ENCODE assay signal across 13 mouse cellular contexts in the genomic region with DNA sequence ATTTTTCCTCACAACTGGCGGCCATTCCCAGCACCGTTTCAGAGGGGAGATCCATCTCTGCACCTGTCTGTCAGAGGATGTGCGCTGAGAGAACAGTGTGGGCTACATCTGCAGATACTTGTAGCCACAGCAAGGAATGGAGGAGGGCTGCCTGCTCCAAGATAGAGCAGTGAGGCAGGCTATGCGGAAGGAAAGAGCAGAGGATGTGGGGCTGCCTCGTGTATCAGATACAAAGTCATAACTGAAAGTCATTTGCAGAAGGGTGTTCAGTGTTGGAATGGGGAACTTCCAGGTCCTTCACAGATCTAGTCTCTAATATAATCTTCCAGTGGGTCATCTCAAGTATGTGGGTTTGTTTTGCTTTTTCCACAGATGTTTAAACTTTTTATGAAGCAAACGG.
"Had no signal": no experiment of that assay in that cellular context is flagged by ENCODE, and none has a peak within 500 bp of the region (broad histone marks: within the 10 kb centered on the region; RNA-seq: fewer than 3 reads in every experiment).

No protein-coding gene starts in this region.

- ATAC-seq: midbrain, embryonic 15.5 days had no signal

- DNase-seq: kidney, adult 18-20 months; kidney, adult 9 months; kidney, postnatal 14 days; kidney, postnatal 4 days; liver, embryonic 13.5 days; lung, adult 2 months; lung, postnatal 14 days; lung, postnatal 4 days; thymus, adult 18-20 months; thymus, postnatal 36 days had no signal

- H3K9ac ChIP-seq: liver, embryonic 13.5 days; midbrain, embryonic 12.5 days; midbrain, embryonic 15.5 days had no signal

- H3K9me3 ChIP-seq: liver, embryonic 13.5 days; midbrain, embryonic 12.5 days; midbrain, embryonic 15.5 days had no signal

- H3K4me2 ChIP-seq: liver, embryonic 13.5 days; midbrain, embryonic 12.5 days; midbrain, embryonic 15.5 days had no signal

- H3K4me3 ChIP-seq: left cerebral cortex, adult 2 months; liver, embryonic 13.5 days; midbrain, embryonic 12.5 days; midbrain, embryonic 15.5 days had no signal

- H3K36me3 ChIP-seq: liver, embryonic 13.5 days; midbrain, embryonic 12.5 days; midbrain, embryonic 15.5 days had no signal

- H3K27me3 ChIP-seq: liver, embryonic 13.5 days; midbrain, embryonic 12.5 days; midbrain, embryonic 15.5 days had no signal

- H3K27ac ChIP-seq: left cerebral cortex, adult 2 months; liver, embryonic 13.5 days; midbrain, embryonic 12.5 days; midbrain, embryonic 15.5 days had no signal

- H3K4me1 ChIP-seq: liver, embryonic 13.5 days; midbrain, embryonic 12.5 days; midbrain, embryonic 15.5 days had no signal
